Mouse (Mus musculus): ENCODE measurements at regions not wholly inside any gene's neighbourhood (a gene's known extent, or its start where the extent isn't known, plus 50 kb on each side); places are given as distances from the start of the nearest gene placed in this dataset.

GRCm38 (mm10) chr5:104662091-104662490 lies 153.9 kb downstream of the BC005561 start:
- peak; percentile 68 for DNase-seq (ENCODE audit: low read depth, low spot score)

All from ZHBTc4 (cell line).